Mouse (Mus musculus) gastrocnemius, adult 2 months (tissue): Measurements from ENCODE around the gene Ing4. TPM values are rescaled to one million over a fixed set of nuclear protein-coding genes. Genes with fewer than 3 reads are reported as not detected.

Source experiments
- DNase-seq: peaks from one replicate; pipeline ENCODE4 v3.0.0; 2022
- H3K27ac ChIP-seq: fragments of 200-600 bp; 2 replicates; pipeline ENCODE4 v1.8.1; 2022; ENCODE audit warnings: mild to moderate bottlenecking
- H3K4me3 ChIP-seq: fragments of 200-600 bp; 2 replicates; pipeline ENCODE4 v1.8.1; 2022; ENCODE audit warnings: mild to moderate bottlenecking, moderate library complexity
- CTCF ChIP-seq: fragments of 200-600 bp; IDR thresholded peaks from 2 replicates; pipeline ENCODE4 v1.8.1; 2022; ENCODE audit warnings: antibody characterized with exemption, mild to moderate bottlenecking, moderate library complexity
- intact Hi-C: fragments of 180-260 bp; cut with DNase I; formaldehyde crosslinking; loops from one replicate; pipeline ENCODE4 v1.15.1; 2025
- total RNA-seq, 2 experiments: library from RNA; stranded (reverse); gene quantifications; 2 replicates each; pipeline ENCODE4 v1.2.3; 2021

Ing4 gene
- total RNA-seq, 2 experiments from 2014 or later, result 26.8 to 28.3 TPM

- TF ChIP-seq CTCF, result peak; percentile 87
- Histone ChIP-seq H3K4me3 (no peak overlapping the region), H3K27ac (no peak overlapping the region; the same call in 1 of the 2 replicates)
- peak; percentile 45 for DNase-seq
- intact Hi-C loops, result loop anchor here (1.0 to 5.0 kb wide), 3 partner anchors 38 to 182 kb away; no protein-coding TSS in a partner anchor
Observed at GRCm38 (mm10) chr6:125084424-125084823, 44.9 kb downstream of the Ing4 start.

- no peak for DNase-seq
- TF ChIP-seq CTCF, result no peak
- intact Hi-C loops, result no loop called here
- peak overlapping the region; percentile 89 for H3K27ac ChIP-seq
- no peak overlapping the region for H3K4me3 ChIP-seq
Observed at GRCm38 (mm10) chr6:125087937-125088336, 48.4 kb downstream of the Ing4 start.

- peak overlapping the region; percentile 89 for H3K27ac ChIP-seq
- DNase-seq, result peak; percentile 83
- no peak for TF ChIP-seq CTCF
- intact Hi-C loops, result no loop called here
- H3K4me3 ChIP-seq, result peak overlapping the region; percentile 63
Observed at GRCm38 (mm10) chr6:125088561-125089321, 49.2 kb downstream of the Ing4 start.

GRCm38 (mm10) chr6:125089521-125090321, 50.2 kb downstream of the Ing4 start:
- peak overlapping the region; percentile 63 for H3K4me3 ChIP-seq
- intact Hi-C loops, result no loop called here

GRCm38 (mm10) chr6:125090341-125091085, 51.0 kb downstream of the Ing4 start:
- Histone ChIP-seq H3K4me3 (peak overlapping the region; percentile 63), H3K27ac (peak overlapping the region; percentile 89)
- TF ChIP-seq CTCF, result no peak
- intact Hi-C loops, result no loop called here
- no peak for DNase-seq

More at GRCm38 (mm10) chr6:125089521-125090321, 50.2 kb downstream of the Ing4 start:
- DNase-seq, result peak; percentile 87
- no peak for TF ChIP-seq CTCF
- peak overlapping the region; percentile 89 for H3K27ac ChIP-seq

GRCm38 (mm10) chr6:125092372-125092771, 52.8 kb downstream of the Ing4 start:
- Histone ChIP-seq H3K4me3 (no peak overlapping the region), H3K27ac (peak overlapping the region; percentile 46; the same call in 1 of the 2 replicates)
- no peak for TF ChIP-seq CTCF
- intact Hi-C loops, result no loop called here
- DNase-seq, result no peak

- DNase-seq, result no peak
- Histone ChIP-seq H3K4me3 (no peak overlapping the region), H3K27ac (peak overlapping the region; percentile 94)
- TF ChIP-seq CTCF, result no peak
- intact Hi-C loops, result loop anchor here (5.0 kb wide), 1 partner anchor 37 kb away; the partner anchor contains the start of gene Nop2
Observed at GRCm38 (mm10) chr6:125094843-125095242, 55.3 kb downstream of the Ing4 start.

GRCm38 (mm10) chr6:125095391-125096278, 56.1 kb downstream of the Ing4 start, which contains the start of gene Chd4:
Gene Chd4 (plus strand): TSS chr6:125095981.
- Histone ChIP-seq H3K4me3 (peak within 1 kb of the TSS; percentile 98), H3K27ac (peak within 1 kb of the TSS; percentile 94)
- intact Hi-C loops, result loop anchor here (5.0 kb wide), 1 partner anchor 37 kb away; the partner anchor contains the start of gene Nop2
- TF ChIP-seq CTCF, result no peak
- DNase-seq, result peak; percentile 94

GRCm38 (mm10) chr6:125096279-125096596, 56.7 kb downstream of the Ing4 start:
- no peak for DNase-seq
- H3K27ac ChIP-seq, result peak overlapping the region; percentile 94
- intact Hi-C loops, result loop anchor here (5.0 kb wide), 1 partner anchor 36 kb away; the partner anchor contains the start of gene Nop2
- peak overlapping the region; percentile 98 for H3K4me3 ChIP-seq
- no peak for TF ChIP-seq CTCF

- peak overlapping the region; percentile 94 for H3K27ac ChIP-seq
- peak; percentile 80 for DNase-seq
- peak overlapping the region; percentile 98 for H3K4me3 ChIP-seq
- no peak for TF ChIP-seq CTCF
- intact Hi-C loops, result loop anchor here (5.0 kb wide), 1 partner anchor 36 kb away; the partner anchor contains the start of gene Nop2
Observed at GRCm38 (mm10) chr6:125096597-125097345, 57.2 kb downstream of the Ing4 start.

- Histone ChIP-seq H3K27ac (peak overlapping the region; percentile 94), H3K4me3 (peak overlapping the region; percentile 98)
- TF ChIP-seq CTCF, result no peak
- intact Hi-C loops, result loop anchor here (5.0 kb wide), 1 partner anchor 35 kb away; the partner anchor contains the start of gene Nop2
- DNase-seq, result no peak
Observed at GRCm38 (mm10) chr6:125097346-125097689, 57.8 kb downstream of the Ing4 start.
